Mouse (Mus musculus): Measurements from ENCODE around the gene Rccd1.

The Rccd1 gene

GRCm38 (mm10) chr7:80299568-80299967, 24.7 kb downstream of the Rccd1 start:
- no peak for DNase-seq (ENCODE audit: low spot score in 2 of 2)

- no peak for DNase-seq (ENCODE audit: low spot score in 2 of 2)
These were observed 25.5 kb downstream of the Rccd1 start for GRCm38 (mm10) chr7:80298754-80299153.

- no peak for DNase-seq (ENCODE audit: low spot score in 2 of 2)
These were observed 27.2 kb downstream of the Rccd1 start for GRCm38 (mm10) chr7:80297041-80297440.

GRCm38 (mm10) chr7:80296462-80296861, 27.8 kb downstream of the Rccd1 start:
- no peak for DNase-seq (ENCODE audit: low spot score in 2 of 2)

- DNase-seq (ENCODE audit: low spot score in 2 of 2), result no peak
These were observed 29.2 kb downstream of the Rccd1 start for GRCm38 (mm10) chr7:80294764-80295648.

GRCm38 (mm10) chr7:80294062-80294763, 30.0 kb downstream of the Rccd1 start, which contains the start of gene Prc1:
Gene Prc1, plus strand, starts transcription at chr7:80294450.
- DNase-seq (ENCODE audit: low spot score in 2 of 2), result peak; percentile 99

GRCm38 (mm10) chr7:80287736-80288135, 36.5 kb downstream of the Rccd1 start:
- no peak for DNase-seq (ENCODE audit: low spot score in 2 of 2)

- no peak for DNase-seq (ENCODE audit: low spot score in 2 of 2)
These were observed 38.5 kb downstream of the Rccd1 start for GRCm38 (mm10) chr7:80285725-80286124.

- DNase-seq (ENCODE audit: low spot score in 2 of 2), result no peak
These were observed 39.9 kb downstream of the Rccd1 start for GRCm38 (mm10) chr7:80284391-80284790.

- no peak for DNase-seq (ENCODE audit: low spot score in 2 of 2)
These were observed 40.9 kb downstream of the Rccd1 start for GRCm38 (mm10) chr7:80283226-80283918.

GRCm38 (mm10) chr7:80281646-80282045, 42.6 kb downstream of the Rccd1 start:
- no peak for DNase-seq (ENCODE audit: low spot score in 2 of 2)

- DNase-seq (ENCODE audit: low spot score in 2 of 2), result no peak
These were observed 43.3 kb downstream of the Rccd1 start for GRCm38 (mm10) chr7:80280998-80281397.

GRCm38 (mm10) chr7:80280032-80280431, 44.2 kb downstream of the Rccd1 start:
- DNase-seq (ENCODE audit: low spot score in 2 of 2), result no peak

GRCm38 (mm10) chr7:80276374-80276773, 47.9 kb downstream of the Rccd1 start:
- DNase-seq (ENCODE audit: low spot score in 2 of 2), result no peak

GRCm38 (mm10) chr7:80273456-80273855, 50.8 kb downstream of the Rccd1 start:
- no peak for DNase-seq (ENCODE audit: low spot score in 2 of 2)

GRCm38 (mm10) chr7:80269751-80270255, 54.5 kb downstream of the Rccd1 start:
- DNase-seq (ENCODE audit: low spot score in 2 of 2), result peak in 1 of 2 experiments; percentile 56

- DNase-seq (ENCODE audit: low spot score in 2 of 2), result peak; percentile 93 to 95
These were observed 55.1 kb downstream of the Rccd1 start, which contains the start of gene Vps33b for GRCm38 (mm10) chr7:80268897-80269750. Gene Vps33b, plus strand, starts transcription at chr7:80269649.

- no peak for DNase-seq (ENCODE audit: low spot score in 2 of 2)
These were observed 56.5 kb downstream of the Rccd1 start for GRCm38 (mm10) chr7:80267764-80268163.

GRCm38 (mm10) chr7:80264606-80265005, 59.6 kb downstream of the Rccd1 start:
- DNase-seq (ENCODE audit: low spot score in 2 of 2), result no peak

GRCm38 (mm10) chr7:80261372-80261990, 62.8 kb downstream of the Rccd1 start:
- no peak for DNase-seq (ENCODE audit: low spot score in 2 of 2)
